Mouse (Mus musculus) forebrain, postnatal 0 days (tissue): ENCODE data around the gene Usp21. TPM values are rescaled to one million over a fixed set of nuclear protein-coding genes. Genes with fewer than 3 reads are reported as not detected.

Source experiments
- ATAC-seq: fragments of 200-750 bp; cut with Nextera tagmentation; 2 replicates; pipeline ENCODE4 v1.8.0; 2017; ENCODE audit warnings: mild to moderate bottlenecking, moderate library complexity
- DNase-seq: peaks from one replicate; pipeline ENCODE4 v3.0.0-alpha.2; 2015
- H3K27ac ChIP-seq: fragments of 300-500 bp; sonication (generic); 2 replicates; pipeline ENCODE4 v1.5.1; 2014; ENCODE audit warnings: low read depth, mild to moderate bottlenecking, antibody characterized with exemption, low read length, moderate library complexity, mixed read lengths
- H3K27me3 ChIP-seq: fragments of 300-500 bp; sonication (generic); 2 replicates; pipeline ENCODE4 v1.6.1; 2014; ENCODE audit warnings: mild to moderate bottlenecking, low read length, mixed read lengths; ENCODE audit not compliant: insufficient read depth
- H3K36me3 ChIP-seq: fragments of 300-500 bp; sonication (generic); 2 replicates; pipeline ENCODE4 v1.6.1; 2014; ENCODE audit warnings: mild to moderate bottlenecking, moderate library complexity; ENCODE audit not compliant: insufficient read depth
- H3K4me1 ChIP-seq: fragments of 300-500 bp; sonication (generic); 2 replicates; pipeline ENCODE4 v1.6.1; 2014; ENCODE audit warnings: antibody characterized with exemption; ENCODE audit not compliant: insufficient read depth
- H3K4me2 ChIP-seq: fragments of 300-500 bp; sonication (generic); 2 replicates; pipeline ENCODE4 v1.6.1; 2014; ENCODE audit warnings: low read depth, mild to moderate bottlenecking, moderate library complexity
- H3K4me3 ChIP-seq: fragments of 300-500 bp; sonication (generic); 2 replicates; pipeline ENCODE4 v1.5.1; 2014; ENCODE audit warnings: low read depth, low read length, mixed read lengths
- H3K9ac ChIP-seq: fragments of 300-500 bp; sonication (generic); 2 replicates; pipeline ENCODE4 v1.6.1; 2014; ENCODE audit warnings: mild to moderate bottlenecking
- H3K9me3 ChIP-seq: fragments of 300-500 bp; sonication (generic); 2 replicates; pipeline ENCODE4 v1.6.1; 2016; ENCODE audit warnings: low read length
- CTCF ChIP-seq: sonication (generic); IDR thresholded peaks from 2 replicates; pipeline ENCODE4 v1.5.1; 2016; ENCODE audit warnings: antibody characterized with exemption, control low read depth, low read depth
- WGBS: fragments of 180-500 bp; shearing (Covaris S2); extraction: QIAGEN DNeasy Blood & Tissue Kit; methylation state at CpG from one replicate; pipeline ENCODE4 v1.1.7; 2014; 5-methylcytosine and 5-hydroxymethylcytosine counted together
- polyA plus RNA-seq: library from polyadenylated mRNA; unstranded; fragments of >200 nt; fragmentation: Nextera tagmentation; extraction: Ambion mirVana; gene quantifications from 2 replicates; pipeline ENCODE4 v1.2.1, GENCODE M21; 2015
- total RNA-seq: library from RNA; depleted of rRNA; stranded (reverse); fragments of >200 nt; gene quantifications from 2 replicates; pipeline ENCODE4 v1.2.3, GENCODE M21; 2014

Gene Usp21
- total and polyA plus RNA-seq, 2 experiments from 2014 or later = 66.5 to 80.4 TPM

GRCm38 (mm10) chr1:171285096-171285892 is 2.5 kb downstream of the Usp21 start:
- TF ChIP-seq CTCF = no peak
- DNase-seq = no peak
- ATAC-seq = no peak
- H3K4me3 ChIP-seq = no peak overlapping the region
- no peak overlapping the region for H3K9ac ChIP-seq
- H3K36me3 ChIP-seq = peaks cover 45% of the 10 kb centered on the region
- H3K4me2 ChIP-seq = no peak overlapping the region
- no peaks in the 10 kb centered on the region for H3K9me3 ChIP-seq
- WGBS = 86% methylated on average over 20 of the region's 20 CpGs
- H3K4me1 ChIP-seq = peaks cover 11% of the 10 kb centered on the region
- no peaks in the 10 kb centered on the region for H3K27me3 ChIP-seq
- no peak overlapping the region for H3K27ac ChIP-seq

GRCm38 (mm10) chr1:171284491-171284890 is 3.3 kb downstream of the Usp21 start:
- TF ChIP-seq CTCF = no peak
- Histone ChIP-seq H3K27me3 (no peaks in the 10 kb centered on the region), H3K36me3 (peaks cover 41% of the 10 kb centered on the region), H3K4me2 (no peak overlapping the region), H3K4me3 (no peak overlapping the region), H3K9me3 (no peaks in the 10 kb centered on the region), H3K27ac (no peak overlapping the region), H3K9ac (no peak overlapping the region), H3K4me1 (peaks cover 15% of the 10 kb centered on the region)
- DNase-seq (no peak), ATAC-seq (no peak)
- 91% methylated on average over 15 of the region's 15 CpGs for WGBS

- no peak for TF ChIP-seq CTCF
- Histone ChIP-seq H3K4me3 (no peak overlapping the region), H3K4me1 (peaks cover 15% of the 10 kb centered on the region), H3K36me3 (peaks cover 35% of the 10 kb centered on the region), H3K4me2 (no peak overlapping the region), H3K27ac (no peak overlapping the region), H3K9ac (no peak overlapping the region), H3K9me3 (no peaks in the 10 kb centered on the region), H3K27me3 (no peaks in the 10 kb centered on the region)
- no peak for DNase-seq
- WGBS = 91% methylated on average over 18 of the region's 18 CpGs
- ATAC-seq = no peak
Measured at GRCm38 (mm10) chr1:171283188-171284160, 4.3 kb downstream of the Usp21 start.

- DNase-seq (no peak), ATAC-seq (no peak)
- H3K9me3 ChIP-seq = no peaks in the 10 kb centered on the region
- WGBS = 81% methylated on average over 18 of the region's 18 CpGs
- H3K36me3 ChIP-seq = peaks cover 38% of the 10 kb centered on the region
- no peak overlapping the region for H3K4me3 ChIP-seq
- H3K4me1 ChIP-seq = peaks cover 15% of the 10 kb centered on the region
- no peak for TF ChIP-seq CTCF
- no peak overlapping the region for H3K9ac ChIP-seq
- H3K27me3 ChIP-seq = no peaks in the 10 kb centered on the region
- no peak overlapping the region for H3K4me2 ChIP-seq
- H3K27ac ChIP-seq = no peak overlapping the region
Measured at GRCm38 (mm10) chr1:171282086-171282805, 5.5 kb downstream of the Usp21 start.

- peak; percentile 68 for DNase-seq
- no peaks in the 10 kb centered on the region for H3K9me3 ChIP-seq
- peak; percentile 38 for ATAC-seq
- peaks cover 10% of the 10 kb centered on the region for H3K4me1 ChIP-seq
- WGBS = 1% methylated on average over 10 of the region's 10 CpGs
- H3K27me3 ChIP-seq = no peaks in the 10 kb centered on the region
- TF ChIP-seq CTCF = peak; percentile 63
- peak overlapping the region; percentile 90 for H3K4me2 ChIP-seq
- H3K4me3 ChIP-seq = peak overlapping the region; percentile 60
- H3K27ac ChIP-seq = peak overlapping the region; percentile 73
- peaks cover 45% of the 10 kb centered on the region for H3K36me3 ChIP-seq
- H3K9ac ChIP-seq = peak overlapping the region; percentile 42; the same call in 1 of the 2 replicates
Measured at GRCm38 (mm10) chr1:171281528-171281923, 6.3 kb downstream of the Usp21 start.

GRCm38 (mm10) chr1:171280916-171281527 is 6.8 kb downstream of the Usp21 start, which contains the start of gene Ppox:
Gene Ppox, minus strand, starts transcription at chr1:171281186.
- H3K4me3 ChIP-seq = peak within 1 kb of the TSS; percentile 60
- H3K9ac ChIP-seq = peak within 1 kb of the TSS; percentile 56
- no peaks in the 10 kb centered on the region for H3K9me3 ChIP-seq
- no peaks in the 10 kb centered on the region for H3K27me3 ChIP-seq
- no peak for TF ChIP-seq CTCF
- ATAC-seq (peak; percentile 99), DNase-seq (peak; percentile 96)
- peaks cover 10% of the 10 kb centered on the region for H3K4me1 ChIP-seq
- peak within 1 kb of the TSS; percentile 73 for H3K27ac ChIP-seq
- WGBS = under 1% methylated on average over 26 of the region's 26 CpGs
- peaks cover 46% of the 10 kb centered on the region for H3K36me3 ChIP-seq
- peak within 1 kb of the TSS; percentile 90 for H3K4me2 ChIP-seq
